In genomic region chr11:90015281-90015680, GRCm38 (mm10) we compare ENCODE assay signal across 23 mouse cellular contexts. TPM values are rescaled to one million over a fixed set of nuclear protein-coding genes. Genes with fewer than 3 reads are reported as not detected.
"Had no signal": no experiment of that assay in that cellular context is flagged by ENCODE, and none has a peak within 500 bp of the region (broad histone marks: within the 10 kb centered on the region; RNA-seq: fewer than 3 reads in every experiment).

No protein-coding gene starts in this region.

- H3K27me3 ChIP-seq: limb, embryonic 13.5 days; liver, embryonic 15.5 days; lung, embryonic 15.5 days had no signal

- H3K9me3 ChIP-seq: limb, embryonic 10.5 days; limb, embryonic 13.5 days; liver, embryonic 12.5 days; liver, embryonic 15.5 days; lung, embryonic 15.5 days; megakaryocyte, embryonic 14.5 days; midbrain, embryonic 10.5 days; midbrain, embryonic 13.5 days; neural tube, embryonic 13.5 days had no signal

- H3K4me3 ChIP-seq: layer of hippocampus, adult 2 months; limb, embryonic 10.5 days; limb, embryonic 13.5 days; liver, embryonic 12.5 days; liver, embryonic 15.5 days; lung, embryonic 15.5 days; megakaryocyte, embryonic 14.5 days; midbrain, embryonic 10.5 days; midbrain, embryonic 13.5 days; myocyte; neural tube, embryonic 13.5 days had no signal

- H3K27ac ChIP-seq: layer of hippocampus, adult 2 months; limb, embryonic 10.5 days; limb, embryonic 13.5 days; liver, embryonic 12.5 days; liver, embryonic 15.5 days; lung, embryonic 15.5 days; midbrain, embryonic 10.5 days; midbrain, embryonic 13.5 days; neural tube, embryonic 13.5 days had no signal

- H3K36me3 ChIP-seq: limb, embryonic 10.5 days; limb, embryonic 13.5 days; liver, embryonic 12.5 days; liver, embryonic 15.5 days; lung, embryonic 15.5 days; midbrain, embryonic 10.5 days; midbrain, embryonic 13.5 days; neural tube, embryonic 13.5 days had no signal

- H3K4me2 ChIP-seq: limb, embryonic 13.5 days; liver, embryonic 12.5 days; liver, embryonic 15.5 days; lung, embryonic 15.5 days; midbrain, embryonic 13.5 days; neural tube, embryonic 13.5 days had no signal

- DNase-seq: kidney, adult 9 months; kidney, postnatal 14 days; layer of hippocampus, adult 9-11 months; liver; lung, adult 18-20 months; lung, postnatal 10 days; lung, postnatal 36 days; thymus, adult 2 months; thymus, postnatal 14 days; thymus, postnatal 4 days had no signal

- H3K4me1 ChIP-seq: liver, embryonic 12.5 days; liver, embryonic 15.5 days; lung, embryonic 15.5 days; megakaryocyte, embryonic 14.5 days; midbrain, embryonic 10.5 days; midbrain, embryonic 13.5 days; neural tube, embryonic 13.5 days had no signal

- H3K9ac ChIP-seq: limb, embryonic 13.5 days; liver, embryonic 12.5 days; liver, embryonic 15.5 days; lung, embryonic 15.5 days; midbrain, embryonic 13.5 days; neural tube, embryonic 13.5 days had no signal

- ATAC-seq: liver, embryonic 12.5 days; midbrain, embryonic 13.5 days; midbrain, embryonic 16.5 days had no signal

RNA-seq across cellular contexts. Expression of gene Tmem100, which starts 14.9 kb away (rescaled TPM):
- total RNA-seq: monocyte, adult 5-6 weeks had no signal
- polyA plus RNA-seq: myocyte had no signal
